Mouse (Mus musculus): ENCODE data around the gene Ndufb8. TPM values are rescaled to one million over a fixed set of nuclear protein-coding genes. Genes with fewer than 3 reads are reported as not detected.
A peak's percentile ranks its signal among the peaks of the same experiment; 100 is the strongest.

The Ndufb8 gene
- polyA plus RNA-seq (2014; fragmentation: Nextera tagmentation; extraction: Ambion mirVana), result 595 and 617 TPM in 2 replicates

- peak within 1 kb of the TSS; percentile 92 for H3K4me2 ChIP-seq (ENCODE audit: low read length)
- H3K27ac ChIP-seq (ENCODE audit: low read depth), result peak within 1 kb of the TSS; percentile 23; the same call in 1 of the 2 replicates
- H3K4me1 ChIP-seq (replicated peaks; ENCODE audit: control insufficient read depth, insufficient read depth, low read length), result peaks cover 6% of the 10 kb centered on the region
- ATAC-seq (replicated peaks; ENCODE audit: low FRiP score, low TSS enrichment, low read depth) (peak; percentile 78), DNase-seq (ENCODE audit: low spot score) (peak; percentile 99)
- H3K36me3 ChIP-seq (ENCODE audit: control insufficient read depth, insufficient read depth, low read length), result peaks cover 35% of the 10 kb centered on the region
- WGBS, result under 1% methylated on average over 50 of the region's 50 CpGs
- H3K27me3 ChIP-seq (replicated peaks; ENCODE audit: control insufficient read depth, insufficient read depth, low read length), result no peaks in the 10 kb centered on the region
- H3K4me3 ChIP-seq (ENCODE audit: low read depth, low read length), result peak within 1 kb of the TSS; percentile 98
- H3K9ac ChIP-seq (ENCODE audit: low read length), result peak within 1 kb of the TSS; percentile 92
- no peaks in the 10 kb centered on the region for H3K9me3 ChIP-seq (ENCODE audit: control insufficient read depth, low read length)
Measured at GRCm38 (mm10) chr19:44554861-44555590, at the start of gene Ndufb8. Gene Ndufb8 (minus strand): TSS chr19:44555440.

- no peak overlapping the region for H3K4me3 ChIP-seq (ENCODE audit: low read depth, low read length)
- ATAC-seq (replicated peaks; ENCODE audit: low FRiP score, low TSS enrichment, low read depth) (no peak), DNase-seq (ENCODE audit: low spot score) (no peak)
- H3K27ac ChIP-seq (ENCODE audit: low read depth), result no peak overlapping the region
- H3K27me3 ChIP-seq (replicated peaks; ENCODE audit: control insufficient read depth, insufficient read depth, low read length), result no peaks in the 10 kb centered on the region
- no peaks in the 10 kb centered on the region for H3K36me3 ChIP-seq (ENCODE audit: control insufficient read depth, insufficient read depth, low read length)
- H3K4me1 ChIP-seq (replicated peaks; ENCODE audit: control insufficient read depth, insufficient read depth, low read length), result no peaks in the 10 kb centered on the region
- H3K4me2 ChIP-seq (ENCODE audit: low read length), result no peak overlapping the region
- WGBS, result 97% methylated on average over 14 of the region's 14 CpGs
- H3K9me3 ChIP-seq (ENCODE audit: control insufficient read depth, low read length), result no peaks in the 10 kb centered on the region; the same call in 1 of the 2 replicates
- no peak overlapping the region for H3K9ac ChIP-seq (ENCODE audit: low read length)
Measured at GRCm38 (mm10) chr19:44594180-44594579, 38.9 kb upstream of the Ndufb8 start.

GRCm38 (mm10) chr19:44591638-44592037 is 36.4 kb upstream of the Ndufb8 start:
- H3K4me3 ChIP-seq (ENCODE audit: low read depth, low read length), result no peak overlapping the region
- no peak overlapping the region for H3K9ac ChIP-seq (ENCODE audit: low read length)
- ATAC-seq (replicated peaks; ENCODE audit: low FRiP score, low TSS enrichment, low read depth), result no peak
- no peak for DNase-seq (ENCODE audit: low spot score)
- H3K36me3 ChIP-seq (ENCODE audit: control insufficient read depth, insufficient read depth, low read length), result no peaks in the 10 kb centered on the region
- WGBS, result 74% methylated on average over 6 of the region's 6 CpGs
- no peak overlapping the region for H3K4me2 ChIP-seq (ENCODE audit: low read length)
- no peak overlapping the region for H3K27ac ChIP-seq (ENCODE audit: low read depth)
- no peaks in the 10 kb centered on the region; the same call in 1 of the 2 replicates for H3K9me3 ChIP-seq (ENCODE audit: control insufficient read depth, low read length)
- 0 out of 2 replicates have a peak, but pooled peaks cover 2% of the 10 kb centered on the region for H3K27me3 ChIP-seq (replicated peaks; ENCODE audit: control insufficient read depth, insufficient read depth, low read length)
- no peaks in the 10 kb centered on the region for H3K4me1 ChIP-seq (replicated peaks; ENCODE audit: control insufficient read depth, insufficient read depth, low read length)

- DNase-seq (ENCODE audit: low spot score) (no peak), ATAC-seq (replicated peaks; ENCODE audit: low FRiP score, low TSS enrichment, low read depth) (no peak)
- Histone ChIP-seq H3K4me2 (ENCODE audit: low read length) (no peak overlapping the region), H3K4me3 (ENCODE audit: low read depth, low read length) (no peak overlapping the region), H3K27me3 (replicated peaks; ENCODE audit: control insufficient read depth, insufficient read depth, low read length) (peaks cover 7% of the 10 kb centered on the region), H3K9ac (ENCODE audit: low read length) (no peak overlapping the region), H3K36me3 (ENCODE audit: control insufficient read depth, insufficient read depth, low read length) (no peaks in the 10 kb centered on the region), H3K27ac (ENCODE audit: low read depth) (no peak overlapping the region), H3K4me1 (replicated peaks; ENCODE audit: control insufficient read depth, insufficient read depth, low read length) (no peaks in the 10 kb centered on the region), H3K9me3 (ENCODE audit: control insufficient read depth, low read length) (no peaks in the 10 kb centered on the region; the same call in 1 of the 2 replicates)
- 87% methylated on average over 18 of the region's 18 CpGs for WGBS
Measured at GRCm38 (mm10) chr19:44590992-44591391, 35.8 kb upstream of the Ndufb8 start.

DNA sequence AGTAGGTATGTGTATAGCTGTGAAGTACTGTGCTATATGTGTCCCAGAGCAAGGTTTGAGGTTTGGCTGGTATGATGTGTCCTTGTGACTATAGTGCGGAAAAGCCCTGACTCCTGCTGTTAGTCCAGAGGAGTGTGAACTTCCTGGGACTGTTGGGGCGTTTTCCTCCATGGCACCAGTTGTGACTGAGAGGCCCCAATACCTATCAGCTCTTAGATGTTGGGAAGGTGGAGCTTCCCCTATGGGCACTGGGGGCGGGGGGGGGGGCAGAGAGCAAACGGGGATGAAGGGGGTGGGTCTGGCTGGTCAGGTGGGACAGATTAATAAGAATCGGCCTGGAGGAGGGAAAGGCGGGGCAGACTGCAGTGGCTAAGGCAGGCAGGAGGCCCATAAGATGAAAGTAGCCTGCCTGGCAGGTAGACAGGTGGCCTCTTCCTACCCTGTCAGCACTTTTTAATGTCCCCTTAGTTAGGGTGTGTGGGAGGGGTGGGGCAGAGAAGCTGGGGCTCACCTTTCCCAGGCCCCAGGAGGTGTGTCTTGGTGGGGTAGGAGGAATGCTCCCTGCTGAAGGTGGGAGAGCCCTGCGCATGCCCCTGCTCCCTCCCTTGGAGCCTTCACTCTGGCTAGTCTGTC is 34.5 kb upstream of the Ndufb8 start:
- ATAC-seq (replicated peaks; ENCODE audit: low FRiP score, low TSS enrichment, low read depth) (no peak), DNase-seq (ENCODE audit: low spot score) (no peak)
- Histone ChIP-seq H3K9me3 (ENCODE audit: control insufficient read depth, low read length) (no peaks in the 10 kb centered on the region; the same call in 1 of the 2 replicates), H3K4me2 (ENCODE audit: low read length) (no peak overlapping the region), H3K27ac (ENCODE audit: low read depth) (no peak overlapping the region), H3K27me3 (replicated peaks; ENCODE audit: control insufficient read depth, insufficient read depth, low read length) (peaks cover 9% of the 10 kb centered on the region), H3K9ac (ENCODE audit: low read length) (no peak overlapping the region), H3K4me1 (replicated peaks; ENCODE audit: control insufficient read depth, insufficient read depth, low read length) (no peaks in the 10 kb centered on the region), H3K36me3 (ENCODE audit: control insufficient read depth, insufficient read depth, low read length) (no peaks in the 10 kb centered on the region), H3K4me3 (ENCODE audit: low read depth, low read length) (no peak overlapping the region)
- WGBS, result 36% methylated on average over 7 of the region's 7 CpGs

GRCm38 (mm10) chr19:44588036-44588435 is 32.8 kb upstream of the Ndufb8 start:
- H3K27me3 ChIP-seq (replicated peaks; ENCODE audit: control insufficient read depth, insufficient read depth, low read length), result peaks cover 9% of the 10 kb centered on the region
- no peak overlapping the region for H3K4me2 ChIP-seq (ENCODE audit: low read length)
- H3K27ac ChIP-seq (ENCODE audit: low read depth), result no peak overlapping the region
- ATAC-seq (replicated peaks; ENCODE audit: low FRiP score, low TSS enrichment, low read depth) (no peak), DNase-seq (ENCODE audit: low spot score) (no peak)
- H3K36me3 ChIP-seq (ENCODE audit: control insufficient read depth, insufficient read depth, low read length), result no peaks in the 10 kb centered on the region
- no peaks in the 10 kb centered on the region for H3K4me1 ChIP-seq (replicated peaks; ENCODE audit: control insufficient read depth, insufficient read depth, low read length)
- H3K9me3 ChIP-seq (ENCODE audit: control insufficient read depth, low read length), result no peaks in the 10 kb centered on the region
- WGBS, result 32% methylated on average over 4 of the region's 4 CpGs
- H3K9ac ChIP-seq (ENCODE audit: low read length), result no peak overlapping the region
- no peak overlapping the region for H3K4me3 ChIP-seq (ENCODE audit: low read depth, low read length)

- Histone ChIP-seq H3K27ac (ENCODE audit: low read depth) (no peak overlapping the region), H3K4me1 (replicated peaks; ENCODE audit: control insufficient read depth, insufficient read depth, low read length) (no peaks in the 10 kb centered on the region), H3K9ac (ENCODE audit: low read length) (no peak overlapping the region), H3K9me3 (ENCODE audit: control insufficient read depth, low read length) (no peaks in the 10 kb centered on the region), H3K27me3 (replicated peaks; ENCODE audit: control insufficient read depth, insufficient read depth, low read length) (peaks cover 9% of the 10 kb centered on the region), H3K4me3 (ENCODE audit: low read depth, low read length) (no peak overlapping the region), H3K36me3 (ENCODE audit: control insufficient read depth, insufficient read depth, low read length) (no peaks in the 10 kb centered on the region), H3K4me2 (ENCODE audit: low read length) (no peak overlapping the region)
- ATAC-seq (replicated peaks; ENCODE audit: low FRiP score, low TSS enrichment, low read depth) (peak; percentile 80), DNase-seq (ENCODE audit: low spot score) (peak; percentile 98)
- WGBS, result 31% methylated on average over 9 of the region's 9 CpGs
Measured at GRCm38 (mm10) chr19:44582638-44583309, 27.5 kb upstream of the Ndufb8 start.

GRCm38 (mm10) chr19:44582103-44582502 is 26.9 kb upstream of the Ndufb8 start:
- H3K36me3 ChIP-seq (ENCODE audit: control insufficient read depth, insufficient read depth, low read length), result no peaks in the 10 kb centered on the region
- no peak; the same call in 1 of the 2 replicates for ATAC-seq (replicated peaks; ENCODE audit: low FRiP score, low TSS enrichment, low read depth)
- 82% methylated on average over 10 of the region's 10 CpGs for WGBS
- H3K27me3 ChIP-seq (replicated peaks; ENCODE audit: control insufficient read depth, insufficient read depth, low read length), result peaks cover 9% of the 10 kb centered on the region
- H3K4me1 ChIP-seq (replicated peaks; ENCODE audit: control insufficient read depth, insufficient read depth, low read length), result no peaks in the 10 kb centered on the region
- H3K4me2 ChIP-seq (ENCODE audit: low read length), result no peak overlapping the region
- no peaks in the 10 kb centered on the region for H3K9me3 ChIP-seq (ENCODE audit: control insufficient read depth, low read length)
- no peak overlapping the region for H3K27ac ChIP-seq (ENCODE audit: low read depth)
- no peak for DNase-seq (ENCODE audit: low spot score)
- H3K4me3 ChIP-seq (ENCODE audit: low read depth, low read length), result no peak overlapping the region
- no peak overlapping the region for H3K9ac ChIP-seq (ENCODE audit: low read length)
